Mouse (Mus musculus) ES-CJ7 (cell line): Measurements from ENCODE around the gene Habp2.
A peak's percentile ranks its signal among the peaks of the same experiment; 100 is the strongest.

Experiments
- DNase-seq: peaks from one replicate; pipeline ENCODE4 v3.0.0; 2011; ENCODE audit warnings: low read depth, low spot score

The Habp2 gene

DNA sequence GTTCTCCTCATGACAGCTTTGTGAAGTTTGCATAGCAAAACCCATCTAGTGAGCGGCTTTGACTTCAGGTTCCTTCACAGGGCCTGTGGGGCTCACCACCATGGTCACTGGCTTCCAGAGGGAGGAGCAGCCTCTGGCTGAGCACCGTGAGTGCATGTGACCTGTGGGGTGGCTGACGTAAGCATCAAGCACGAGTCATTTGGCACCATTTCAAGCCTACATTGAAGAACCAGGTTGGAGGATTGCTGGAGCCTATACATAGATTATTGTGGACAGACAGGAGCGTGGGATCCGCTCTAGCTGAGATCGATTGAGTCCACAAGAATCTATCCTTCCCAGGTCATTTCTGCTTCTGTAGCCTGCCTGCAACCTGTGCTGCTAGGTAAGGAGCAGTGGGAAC, at the start of gene Habp2:
TSS of gene Habp2 (plus strand) at position 272 of the 400 bp plus-strand sequence.
- DNase-seq = no peak

DNA sequence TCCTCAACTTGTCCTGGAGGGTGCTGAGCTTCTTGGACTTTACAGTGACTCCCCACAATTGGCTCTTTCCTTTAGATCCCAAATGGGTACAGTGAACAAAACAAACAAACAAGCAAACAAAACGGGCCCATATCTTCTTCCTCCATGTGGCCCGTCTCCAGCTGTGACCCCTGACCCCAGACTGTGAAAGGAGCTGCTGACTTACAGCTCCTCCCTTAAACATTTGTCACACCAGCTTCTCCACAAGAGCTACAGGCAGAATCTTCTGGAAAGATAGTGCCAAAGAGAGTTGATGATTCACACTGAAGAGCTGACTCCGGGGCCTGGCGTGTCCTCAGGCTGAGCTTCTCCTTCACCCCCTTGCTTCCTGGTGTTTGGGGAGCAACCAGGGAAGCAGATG, 48.4 kb upstream of the Habp2 start:
- no peak for DNase-seq

DNA sequence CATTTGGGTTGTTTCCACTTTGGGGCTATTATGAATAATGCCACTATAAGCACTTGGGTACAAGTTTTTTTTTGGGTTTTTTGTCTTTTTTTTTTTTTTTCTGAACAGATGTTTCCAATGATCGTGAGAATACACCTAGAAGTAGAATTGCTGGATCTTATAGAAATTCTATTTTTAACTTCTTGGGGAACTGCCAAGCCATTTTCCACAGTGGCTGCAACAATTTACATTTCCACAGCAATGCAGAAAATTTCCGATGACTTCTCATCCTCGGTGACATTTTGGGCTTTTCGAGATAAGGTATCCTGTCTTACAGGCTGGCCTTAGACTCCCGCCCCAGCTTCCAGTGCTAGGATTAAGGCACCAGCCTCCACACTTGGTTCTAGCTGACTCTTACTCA, 41.7 kb upstream of the Habp2 start:
- no peak for DNase-seq

DNA sequence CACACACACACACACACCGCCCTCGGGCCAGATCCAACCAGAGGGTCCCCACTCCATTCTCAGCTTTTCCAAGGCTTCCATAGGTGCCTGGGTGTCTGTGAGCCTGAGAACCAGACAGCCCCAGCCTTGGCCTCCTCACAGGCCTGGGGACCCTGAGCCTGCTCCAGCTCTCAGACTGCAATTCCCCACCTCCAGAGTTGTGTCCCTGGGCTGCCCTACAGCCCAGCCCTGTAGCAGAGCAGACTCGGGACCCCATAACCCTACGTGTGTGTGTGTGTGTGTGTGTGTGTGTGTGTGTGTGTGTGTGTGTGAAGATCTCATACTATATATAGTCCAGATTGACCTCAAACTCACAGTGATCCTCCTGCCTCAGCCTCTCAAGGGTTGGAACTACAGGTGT, 34.1 kb upstream of the Habp2 start:
- no peak for DNase-seq

DNA sequence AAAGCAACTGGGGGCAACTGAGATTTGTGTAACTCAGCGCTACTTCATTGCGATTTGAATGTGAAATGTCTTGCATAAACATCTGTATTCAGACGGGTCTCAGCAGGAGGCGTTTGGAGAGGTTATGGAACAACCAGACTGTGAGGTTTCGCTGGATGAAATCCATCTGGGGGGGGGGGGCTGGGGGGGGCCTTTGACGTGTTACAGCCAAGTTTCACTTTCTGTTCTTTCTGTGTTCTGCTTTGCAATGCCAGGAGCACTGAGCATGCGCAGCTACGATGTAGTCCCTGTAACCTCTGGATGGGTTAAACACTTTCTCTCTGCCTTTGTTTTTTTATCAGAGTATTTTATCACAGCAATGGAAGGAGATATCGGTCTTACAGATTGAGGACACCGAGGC, 33.7 kb upstream of the Habp2 start:
- DNase-seq = no peak

DNA sequence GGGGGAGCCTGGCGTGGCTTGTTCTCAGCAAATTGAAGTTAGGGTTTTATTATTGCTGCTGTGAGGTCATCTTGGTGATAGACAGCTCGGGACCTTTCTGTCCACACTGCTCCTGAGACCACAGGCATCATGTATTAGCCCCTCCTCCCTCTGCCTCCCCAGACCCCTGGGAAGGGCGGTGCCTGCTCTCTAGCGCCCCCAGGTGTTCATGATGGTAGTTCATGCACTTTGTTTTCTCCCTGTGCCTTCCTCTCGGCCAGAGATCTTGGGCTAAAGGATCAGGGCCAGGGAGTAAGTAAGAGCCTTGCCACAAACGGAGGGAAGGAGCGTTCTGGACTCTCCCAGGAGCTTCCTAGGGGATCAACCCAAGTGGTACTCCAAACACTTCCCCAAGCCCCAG, 32.2 kb upstream of the Habp2 start:
- peak; percentile 51 for DNase-seq

DNA sequence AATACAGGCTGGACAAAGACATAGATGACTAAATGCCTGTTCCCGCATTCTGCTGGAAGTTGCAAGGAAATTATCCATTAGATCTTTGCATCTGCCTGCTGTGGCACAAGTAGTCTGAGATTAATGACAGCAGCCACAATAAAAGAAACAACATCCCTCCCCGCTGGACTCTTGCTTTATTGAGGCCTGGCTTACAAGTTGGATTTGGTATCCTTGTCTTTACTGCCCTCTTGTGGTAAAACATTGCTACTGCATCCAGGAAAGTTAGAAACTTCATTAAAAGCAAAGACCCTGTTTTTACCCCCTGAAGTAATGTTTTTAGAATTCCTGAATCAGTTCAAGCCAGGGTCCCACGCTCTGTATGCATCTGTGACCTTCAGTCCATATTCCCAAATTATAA, 31.4 kb upstream of the Habp2 start:
- DNase-seq = peak; percentile 52

DNA sequence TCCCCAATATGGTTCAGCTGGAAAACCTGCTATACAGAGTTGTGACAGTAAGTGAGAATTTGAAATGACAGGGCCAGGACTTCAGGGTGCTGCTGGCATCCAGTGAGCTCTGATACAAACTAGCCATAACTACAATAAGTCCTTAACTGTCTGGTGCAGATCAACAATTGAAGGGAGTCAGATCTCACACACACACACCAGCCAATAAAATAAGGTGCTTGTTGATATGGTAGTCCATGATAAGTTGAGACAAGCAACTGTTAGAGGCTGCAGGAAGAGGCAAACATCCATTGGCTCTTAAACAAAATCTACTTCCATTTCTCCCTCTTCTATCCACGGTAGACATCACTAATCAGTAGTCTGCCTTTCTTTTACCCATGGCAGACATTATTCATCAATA, 30.7 kb upstream of the Habp2 start:
- DNase-seq = no peak

DNA sequence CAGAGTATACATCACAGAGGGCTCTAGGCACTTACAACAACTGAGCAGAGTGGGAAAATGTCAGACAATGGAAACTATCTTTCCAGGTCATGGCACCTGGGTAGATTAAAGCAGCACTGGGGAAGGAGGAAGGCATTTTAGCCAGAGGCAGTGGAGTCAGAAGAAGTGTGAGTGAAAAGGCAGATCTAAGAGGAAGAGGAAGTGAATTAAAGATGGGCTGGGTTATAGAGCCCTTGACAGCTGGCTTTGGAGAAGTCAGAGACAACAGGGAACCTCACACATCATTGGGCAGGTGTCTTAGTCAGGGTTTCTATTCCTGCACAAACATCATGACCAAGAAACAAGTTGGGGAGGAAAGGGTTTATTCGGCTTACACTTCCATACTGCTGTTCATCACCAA, 30.2 kb upstream of the Habp2 start:
- DNase-seq = no peak

DNA sequence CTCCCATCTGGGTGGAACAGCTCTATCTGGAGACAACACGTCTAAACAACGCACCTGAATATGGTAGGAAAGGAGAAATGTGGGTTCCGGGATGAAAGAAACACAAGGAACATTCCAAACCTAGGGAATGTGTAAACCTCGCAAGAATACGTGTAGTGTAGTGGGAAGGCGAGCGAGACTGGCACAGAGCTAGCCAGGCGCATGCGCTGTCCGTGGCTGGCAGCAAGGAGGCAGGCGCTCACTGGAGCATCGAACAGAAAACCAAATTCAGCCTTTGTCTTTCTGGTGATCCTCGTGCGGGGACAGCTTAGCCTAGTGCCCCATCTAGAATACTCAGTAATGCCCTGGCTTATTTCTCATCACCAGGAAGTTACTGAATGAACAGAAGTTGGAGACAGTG, 23.2 kb upstream of the Habp2 start:
- DNase-seq = peak; percentile 28

DNA sequence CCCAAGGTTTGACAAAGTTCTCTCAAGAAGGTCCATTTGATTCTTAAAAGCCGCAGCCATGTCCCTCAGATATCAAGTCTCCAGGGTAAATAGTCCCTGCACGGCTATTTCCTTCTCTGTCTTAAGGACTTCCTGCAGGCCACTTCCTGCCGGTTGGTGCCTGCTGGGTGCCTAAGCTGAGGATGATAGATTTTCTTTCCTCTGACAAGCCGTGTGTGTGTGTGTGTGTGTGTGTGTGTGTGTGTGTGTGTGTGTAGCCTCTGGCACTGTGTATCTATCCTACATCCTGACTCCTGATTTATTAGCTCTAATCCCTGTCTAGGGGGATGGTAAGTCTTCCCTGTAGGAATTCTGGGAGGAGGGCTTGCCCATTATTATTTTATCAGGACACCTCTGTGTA, 22.8 kb upstream of the Habp2 start:
- DNase-seq = no peak

DNA sequence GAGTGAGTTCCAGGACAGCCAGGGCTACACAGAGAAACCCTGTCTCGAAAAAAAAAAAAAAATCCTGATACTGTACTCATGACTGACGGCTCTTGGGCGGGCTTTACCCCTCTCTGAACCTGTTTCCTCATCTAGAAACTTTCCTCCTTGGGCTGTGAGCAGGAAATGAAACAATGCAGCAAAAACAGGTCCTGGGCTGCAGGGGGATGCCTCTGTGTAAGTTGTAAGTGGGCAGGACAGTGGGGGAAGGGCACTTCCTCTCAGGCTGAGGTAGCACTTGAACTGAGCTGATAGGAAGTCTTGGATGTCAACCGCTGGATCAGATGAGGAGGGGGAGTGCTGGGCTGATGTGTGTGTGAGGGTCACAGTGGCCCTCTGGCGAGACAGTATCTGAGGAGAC, 21.8 kb upstream of the Habp2 start:
- DNase-seq = no peak

DNA sequence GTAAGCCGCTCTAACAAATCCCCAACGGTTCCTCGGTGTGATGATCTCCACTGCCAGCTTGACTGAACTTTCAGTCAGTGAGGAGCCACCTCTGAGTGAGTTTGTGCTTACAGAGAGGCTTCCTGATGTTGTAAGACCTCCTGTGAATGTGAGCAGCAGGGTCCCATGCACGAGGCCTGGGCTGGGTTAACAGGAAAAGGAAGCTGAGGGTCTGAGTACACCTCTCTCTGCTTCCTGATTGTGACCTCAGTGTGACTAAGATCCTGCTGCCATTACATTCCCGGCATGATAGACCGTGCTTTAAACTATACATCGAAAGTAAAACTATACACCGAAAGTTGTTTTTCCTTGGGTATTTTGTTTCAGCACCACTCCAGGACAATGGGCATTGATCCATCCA, 14.9 kb upstream of the Habp2 start:
- DNase-seq = no peak

DNA sequence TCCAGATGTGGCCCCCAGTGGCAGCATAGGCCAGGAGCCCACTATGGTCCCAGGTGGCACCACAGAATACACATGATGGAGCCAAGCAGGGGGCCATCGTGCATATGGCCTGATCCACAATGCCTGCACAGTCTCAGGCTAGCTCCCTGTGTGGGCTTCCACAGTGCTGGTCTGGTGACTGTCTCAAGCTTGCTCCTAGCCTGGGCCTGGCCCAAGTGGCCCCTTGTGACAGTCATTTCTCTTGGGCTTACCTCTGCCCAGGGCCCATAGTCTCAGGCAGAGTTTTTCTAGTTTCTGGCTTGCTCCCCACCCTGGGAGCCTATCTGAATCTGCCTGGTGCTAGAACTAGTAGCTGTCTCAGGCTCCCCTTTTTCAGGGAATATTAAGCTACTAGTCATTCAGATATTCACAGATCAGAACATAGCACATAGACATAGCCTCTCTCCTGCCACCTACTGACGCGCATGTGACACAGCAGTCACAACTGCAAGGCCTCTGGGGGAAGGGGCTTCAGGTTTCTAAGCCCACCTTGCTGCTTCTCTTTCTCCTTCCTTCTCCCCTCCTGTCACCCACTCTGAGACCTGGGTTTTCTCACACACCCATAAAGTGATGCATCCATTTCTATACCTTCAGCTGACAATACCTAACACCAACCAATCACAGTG, 9.7 kb upstream of the Habp2 start:
- no peak for DNase-seq

DNA sequence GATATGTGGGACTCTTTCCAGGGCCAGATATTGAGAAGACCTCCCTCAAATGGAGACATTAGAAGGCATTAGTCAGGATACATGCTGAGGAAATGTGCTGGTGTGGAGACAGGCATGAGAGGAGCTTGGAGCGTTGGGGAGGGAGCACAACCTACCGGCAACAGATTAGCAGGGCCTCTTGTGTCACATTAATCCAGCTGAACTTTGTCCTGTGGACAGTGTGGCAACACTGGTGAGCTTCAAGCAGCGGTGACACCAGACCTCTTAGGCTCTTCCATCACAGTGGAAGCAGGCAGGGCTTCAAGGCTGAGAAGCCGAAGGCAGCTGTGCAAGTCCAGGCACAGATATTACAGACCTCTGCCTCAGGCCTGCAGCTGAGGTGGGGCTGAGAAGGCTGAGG, 9.0 kb upstream of the Habp2 start:
- no peak for DNase-seq

DNA sequence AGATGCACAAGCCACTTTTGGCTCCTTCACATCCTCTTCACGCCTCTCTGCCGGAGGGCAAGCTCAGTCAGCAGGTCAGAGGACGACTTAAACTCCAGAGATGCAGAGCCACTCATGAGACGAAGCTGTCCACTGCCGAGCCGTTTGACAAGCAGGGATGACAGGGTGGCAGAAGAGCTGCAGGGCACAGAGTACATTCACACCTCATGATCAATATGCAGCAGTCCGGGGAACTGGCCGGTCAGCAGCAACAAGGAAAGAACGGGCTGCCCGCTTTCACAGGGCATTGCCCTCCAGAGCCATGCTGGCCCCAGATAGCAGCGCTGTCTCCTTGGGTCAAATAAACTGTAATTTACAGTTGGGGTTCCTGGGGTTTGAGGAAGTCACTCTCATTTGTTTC, 8.6 kb upstream of the Habp2 start:
- no peak for DNase-seq

DNA sequence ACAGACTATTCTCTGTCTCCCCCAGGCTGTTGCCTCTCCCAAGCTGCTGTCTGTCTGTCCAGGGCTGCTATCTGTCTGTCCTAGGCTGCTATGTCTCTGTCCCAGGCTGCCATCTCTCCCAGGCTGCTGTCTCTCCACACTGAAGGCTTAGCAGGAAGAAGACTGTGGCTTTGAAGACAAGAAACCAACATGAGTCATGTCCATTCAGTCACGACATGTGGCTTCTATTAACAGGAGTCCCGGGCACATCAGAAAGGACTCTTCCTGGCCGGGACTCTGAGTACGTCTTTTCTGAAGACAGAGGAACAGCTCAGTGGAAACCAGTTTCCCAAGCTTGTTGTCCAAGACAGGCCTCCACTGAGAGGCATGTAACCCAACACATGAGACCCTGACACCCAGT, 1.7 kb upstream of the Habp2 start:
- no peak for DNase-seq

DNA sequence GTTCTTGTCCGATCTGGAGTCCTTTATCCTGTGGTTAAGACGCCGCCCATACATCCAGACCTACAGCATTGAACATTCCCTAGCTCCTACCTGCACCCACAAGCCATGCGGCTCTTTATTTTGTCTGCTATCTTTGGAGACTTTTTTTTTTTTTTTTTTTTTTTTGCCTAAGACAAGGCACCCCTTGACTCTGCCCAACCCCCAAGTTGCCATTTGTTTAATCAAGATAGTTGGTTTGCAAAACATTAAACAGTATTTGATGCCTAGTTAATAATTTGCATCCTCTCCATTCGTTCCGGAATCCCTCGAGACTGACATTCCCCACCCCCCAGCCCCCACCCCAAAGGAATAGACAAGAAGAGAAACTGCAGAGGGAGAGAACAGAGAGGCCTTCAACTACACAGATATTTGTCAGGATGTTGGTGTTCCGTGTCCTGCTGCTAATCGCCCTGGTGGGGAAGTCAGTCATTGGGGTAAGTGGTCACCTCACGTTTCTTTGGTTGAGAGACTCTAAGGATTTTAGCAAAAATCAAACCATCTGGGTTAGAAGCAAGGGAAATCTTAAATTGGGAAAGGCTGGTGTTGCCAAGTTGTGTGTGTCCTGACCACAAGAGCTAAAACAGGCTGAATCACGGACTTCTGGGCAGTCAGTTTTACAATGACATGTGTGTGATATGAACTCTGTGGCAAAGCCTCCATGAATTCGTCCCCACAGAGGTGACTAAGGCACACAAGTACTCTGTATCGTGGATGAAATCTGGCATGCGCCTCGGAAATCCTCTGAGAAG, 837 bp downstream of the Habp2 start:
- no peak for DNase-seq

DNA sequence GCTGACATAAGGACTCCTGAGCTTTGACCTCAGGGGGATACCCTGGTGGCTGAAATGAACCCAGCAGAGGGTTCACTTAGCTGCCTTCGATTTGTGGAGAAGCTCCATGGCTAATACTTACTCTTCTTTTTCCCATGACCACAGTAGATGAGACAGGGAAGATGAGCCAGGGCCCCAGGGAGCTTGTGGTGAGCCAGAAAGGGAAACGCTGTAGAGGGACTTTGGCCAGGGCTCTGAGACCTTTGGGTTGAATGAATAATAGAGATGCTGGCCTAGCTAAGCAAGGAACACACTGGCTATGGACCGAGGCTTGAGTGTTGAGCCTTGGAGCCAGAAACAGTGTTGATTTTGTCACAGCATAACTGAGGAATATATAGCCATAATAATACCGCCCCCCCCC, 1.5 kb downstream of the Habp2 start:
- DNase-seq = no peak

DNA sequence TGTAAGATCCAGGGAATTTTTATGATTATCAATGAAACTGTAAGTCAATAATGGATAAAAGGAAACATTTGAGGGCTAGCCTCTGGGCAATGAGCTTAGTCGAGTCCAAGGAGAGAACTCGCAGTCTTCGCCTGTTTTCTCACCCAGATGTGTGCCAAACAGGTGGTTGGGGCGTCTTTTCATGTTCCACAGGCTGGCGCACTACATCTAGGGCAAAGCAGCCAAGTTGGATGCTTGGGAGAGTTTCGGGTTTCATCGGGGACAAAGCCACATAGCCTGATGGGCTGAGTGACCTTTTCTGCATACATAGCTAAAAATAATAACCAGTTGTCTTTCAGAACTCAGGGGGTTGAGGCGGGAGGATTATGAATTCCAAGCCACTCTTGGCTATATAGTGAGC, 2.7 kb downstream of the Habp2 start:
- DNase-seq = no peak

DNA sequence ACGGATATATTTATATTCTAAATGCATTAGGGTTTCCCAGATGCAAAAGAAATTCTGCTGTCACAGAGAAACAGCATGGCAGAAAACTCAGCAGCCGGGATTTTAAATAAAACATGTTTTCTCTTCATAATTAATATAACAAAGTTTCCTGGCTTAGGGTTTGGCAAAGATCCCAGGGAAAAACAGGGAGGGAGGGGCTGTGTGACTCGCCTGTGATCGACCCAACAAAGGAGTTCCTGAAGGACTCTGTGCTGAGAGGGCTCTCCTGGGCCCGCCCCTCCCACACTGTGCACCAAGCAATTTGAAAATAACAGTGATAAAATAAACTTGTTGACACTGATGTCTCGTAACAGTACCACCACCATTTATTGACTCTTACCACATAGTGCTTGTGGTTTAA, 5.0 kb downstream of the Habp2 start:
- no peak for DNase-seq

DNA sequence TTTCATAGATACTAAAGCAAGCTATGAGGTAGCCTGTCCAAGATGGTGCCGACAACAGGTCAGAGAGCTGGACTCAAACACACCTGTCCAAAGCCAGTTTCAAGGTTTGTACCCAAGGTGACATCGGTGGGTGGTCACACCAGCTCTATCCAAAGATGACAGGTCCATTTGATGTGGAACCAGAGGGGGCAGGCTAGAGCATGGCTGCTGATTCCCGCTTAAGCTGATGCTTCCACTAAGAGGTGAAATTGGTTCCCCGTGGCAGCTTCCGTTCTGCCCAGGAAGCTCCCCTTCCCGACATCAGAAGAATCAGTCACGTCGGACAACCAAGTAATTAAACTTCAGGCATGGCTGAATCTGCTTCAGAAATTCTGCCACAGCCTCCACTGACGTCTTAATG, 5.4 kb downstream of the Habp2 start:
- peak; percentile 47 for DNase-seq

DNA sequence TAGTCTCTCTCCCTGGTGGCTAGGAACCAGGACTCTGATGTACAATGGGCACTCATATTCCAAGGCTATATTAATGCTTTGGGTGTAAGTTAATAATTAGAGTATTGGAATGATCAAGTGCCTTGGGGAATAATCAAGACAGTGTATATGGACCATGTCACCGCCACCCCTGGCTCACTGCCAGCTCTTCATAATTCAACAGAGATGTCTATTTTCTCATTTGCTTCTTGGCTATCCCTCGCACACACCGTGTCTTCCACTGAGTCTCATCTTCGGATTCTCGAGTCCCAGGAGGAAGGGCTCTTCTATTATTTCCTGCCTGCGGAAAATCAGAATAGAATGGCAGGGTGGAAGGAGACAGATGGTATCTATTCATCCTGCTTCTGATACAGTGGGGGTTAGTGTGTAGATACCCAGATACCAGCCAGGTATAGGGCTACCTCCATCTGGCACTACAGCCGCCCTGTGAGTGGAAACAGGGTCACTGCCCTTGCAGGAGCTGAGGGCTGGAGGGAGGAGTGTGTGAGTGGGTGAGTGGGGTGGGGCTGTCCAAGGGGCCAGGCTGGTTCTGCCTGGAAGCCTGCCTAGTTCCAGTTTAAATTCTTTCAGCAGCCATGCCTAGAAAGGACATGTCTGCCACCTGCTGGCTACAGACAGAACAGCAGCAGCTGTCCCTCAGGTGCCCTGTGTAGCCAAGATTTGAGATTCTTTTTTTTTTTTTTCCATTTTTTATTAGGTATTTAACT, 7.9 kb downstream of the Habp2 start:
- peak; percentile 58 for DNase-seq
